Mouse (Mus musculus) layer of hippocampus, adult 9-11 months (tissue): Measurements from ENCODE around the gene Magi1.

Source experiments
- DNase-seq: peaks from one replicate; pipeline ENCODE4 v3.0.0; 2022

The Magi1 gene

DNA sequence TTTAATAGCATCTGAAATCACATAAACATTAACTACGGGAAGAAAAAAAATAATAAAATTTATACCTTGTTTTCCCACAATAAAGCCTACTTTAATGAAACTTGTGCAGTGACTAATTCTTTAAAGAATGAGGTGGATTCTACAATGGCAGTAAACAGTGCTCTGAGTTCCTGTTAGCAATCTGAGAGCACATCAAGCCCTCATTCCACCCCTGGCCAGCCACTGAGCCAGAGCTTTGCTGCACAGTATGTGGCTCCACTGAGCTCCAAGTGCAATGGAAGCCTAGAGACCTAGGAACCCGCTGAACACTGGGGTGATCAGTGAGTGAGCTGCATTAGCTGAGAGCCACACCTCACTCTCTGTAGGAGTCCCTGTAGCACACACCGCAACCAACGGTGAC, 127.7 kb downstream of the Magi1 start:
- DNase-seq, result no peak

GRCm38 (mm10) chr6:94154854-94155601, 128.7 kb downstream of the Magi1 start:
- no peak for DNase-seq

GRCm38 (mm10) chr6:94152881-94153280, 130.8 kb downstream of the Magi1 start:
- DNase-seq, result no peak

DNA sequence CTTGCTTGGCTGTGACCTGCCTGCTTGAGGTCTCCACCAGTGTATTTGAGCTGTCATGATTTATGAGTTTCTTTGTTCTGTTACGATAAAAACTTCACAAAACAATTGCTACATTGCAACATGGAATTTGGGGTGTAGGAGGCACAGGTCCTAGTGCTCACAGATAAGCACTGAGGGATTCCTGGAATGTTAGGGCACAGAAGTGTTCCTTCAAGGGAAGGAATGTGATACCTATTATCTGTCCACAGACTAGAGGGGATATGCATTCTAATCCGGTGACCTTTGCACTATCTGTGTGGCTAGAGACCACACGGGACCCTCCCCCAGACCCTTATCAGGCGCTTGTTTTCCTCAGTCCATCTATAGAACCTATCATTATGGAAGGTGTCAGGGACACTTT, 132.8 kb downstream of the Magi1 start:
- DNase-seq, result no peak

- DNase-seq, result peak; percentile 50
Observed at GRCm38 (mm10) chr6:94149800-94150199, 133.9 kb downstream of the Magi1 start.

DNA sequence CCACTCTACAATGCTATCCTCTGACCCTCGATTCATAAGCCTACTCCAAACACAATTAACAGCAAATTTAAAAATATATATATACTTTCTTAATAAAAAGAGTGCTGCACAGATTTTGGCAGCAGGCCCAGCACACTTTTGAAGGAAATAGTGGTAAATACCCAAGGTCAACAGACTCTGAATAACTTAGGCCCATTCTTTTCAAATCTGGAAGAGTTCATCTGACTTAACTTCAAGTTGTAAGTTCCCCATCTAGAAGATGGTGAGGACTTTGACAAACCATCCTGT, 137.6 kb downstream of the Magi1 start:
- no peak for DNase-seq

DNA sequence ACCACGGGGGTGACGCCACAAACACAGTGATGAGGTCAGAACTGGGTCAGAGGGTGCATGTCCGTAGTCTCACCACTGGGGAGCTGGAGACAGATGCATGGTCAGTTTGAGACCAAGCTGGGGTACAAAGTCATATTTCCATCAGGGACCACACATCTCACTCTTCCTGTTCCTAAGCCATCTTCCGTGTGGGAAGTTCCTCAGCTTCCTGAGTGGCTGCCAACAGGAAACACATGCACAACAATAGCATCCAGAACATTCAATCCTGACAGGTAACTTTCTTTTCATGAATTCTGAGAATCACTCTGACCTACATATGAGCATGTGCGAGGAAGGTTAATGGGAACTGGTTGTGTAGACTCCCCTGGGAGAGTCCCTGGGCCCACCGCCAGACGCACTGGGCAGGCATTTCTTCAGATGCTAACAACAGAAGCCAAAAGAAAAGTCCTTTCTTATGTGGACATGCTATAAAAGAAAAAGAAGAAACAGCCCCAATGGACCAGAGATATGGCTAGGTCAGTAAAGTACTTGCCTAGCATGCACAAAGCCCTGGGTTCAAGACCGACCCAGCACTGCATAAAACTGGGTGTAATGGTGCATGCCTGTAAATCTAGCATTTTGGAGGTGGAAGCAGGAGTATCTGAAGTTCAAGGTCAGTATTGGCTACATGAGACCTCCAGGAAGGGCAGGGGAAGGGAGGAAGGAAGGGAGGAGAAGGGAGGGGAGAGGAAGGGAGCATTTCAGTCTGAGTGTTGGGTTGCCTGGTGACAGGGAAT, 138.1 kb downstream of the Magi1 start:
- DNase-seq, result no peak

DNA sequence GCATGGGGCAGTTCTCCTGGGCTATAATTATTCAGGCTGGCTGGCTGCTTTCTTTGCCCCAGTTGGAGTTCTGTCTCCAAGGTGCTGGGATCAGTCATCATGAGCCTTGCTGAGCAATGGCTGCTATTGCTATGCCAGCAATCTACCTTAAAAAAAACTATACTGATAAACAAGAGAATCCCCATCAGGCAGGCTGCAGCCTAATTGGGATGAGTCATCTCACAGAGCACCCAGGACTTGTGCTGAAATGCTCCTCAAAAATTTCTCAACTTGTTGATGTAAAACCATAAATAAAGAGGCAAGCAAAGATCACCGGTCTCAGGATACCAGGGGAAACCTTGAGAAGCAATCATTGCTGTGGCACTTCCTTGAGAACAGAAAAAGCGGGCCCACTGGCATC, 141.2 kb downstream of the Magi1 start:
- no peak for DNase-seq

- DNase-seq, result no peak
Observed at GRCm38 (mm10) chr6:94141496-94141895, 142.2 kb downstream of the Magi1 start.

GRCm38 (mm10) chr6:94139952-94140414, 143.7 kb downstream of the Magi1 start:
- DNase-seq, result no peak

DNA sequence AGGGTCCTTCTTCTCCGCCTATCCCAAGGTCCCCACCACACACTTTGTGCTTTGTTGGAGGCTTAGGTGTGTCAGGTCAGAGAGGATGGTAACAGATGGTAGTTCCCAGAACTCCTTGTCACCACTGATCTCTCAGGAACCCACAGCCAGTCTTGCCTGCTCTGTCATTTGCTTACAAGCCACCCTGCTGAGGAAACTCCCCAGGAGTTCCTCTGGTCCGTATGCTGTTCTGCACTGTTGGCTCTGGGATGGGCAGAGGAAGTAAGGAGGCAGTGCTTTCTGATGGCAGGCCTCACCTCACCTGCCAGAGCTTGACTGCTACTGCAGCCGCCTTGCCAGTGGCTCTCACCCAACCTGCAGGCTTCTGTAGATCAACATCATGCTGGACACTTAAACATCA, 147.0 kb downstream of the Magi1 start:
- DNase-seq, result no peak

GRCm38 (mm10) chr6:94134159-94134558, 149.6 kb downstream of the Magi1 start:
- DNase-seq, result no peak

DNA sequence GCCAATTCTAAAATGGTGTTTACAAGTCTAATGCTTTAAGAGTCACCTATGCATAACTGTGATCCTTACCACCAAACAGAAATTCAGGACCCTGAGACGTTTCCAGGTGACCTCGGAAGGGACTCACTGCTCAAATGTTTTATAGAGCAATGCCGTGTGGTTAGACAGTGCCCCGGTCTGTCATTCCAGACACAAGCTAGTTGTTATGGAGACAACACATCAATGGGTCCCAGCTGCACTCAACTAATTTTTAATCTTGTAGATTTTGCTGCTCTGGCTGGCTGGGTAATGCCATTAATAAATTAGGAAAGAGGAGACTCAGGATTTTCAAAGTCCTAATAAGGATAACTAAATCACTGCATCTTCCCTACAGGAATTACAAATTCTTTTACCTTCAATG, 151.7 kb downstream of the Magi1 start:
- DNase-seq, result no peak

DNA sequence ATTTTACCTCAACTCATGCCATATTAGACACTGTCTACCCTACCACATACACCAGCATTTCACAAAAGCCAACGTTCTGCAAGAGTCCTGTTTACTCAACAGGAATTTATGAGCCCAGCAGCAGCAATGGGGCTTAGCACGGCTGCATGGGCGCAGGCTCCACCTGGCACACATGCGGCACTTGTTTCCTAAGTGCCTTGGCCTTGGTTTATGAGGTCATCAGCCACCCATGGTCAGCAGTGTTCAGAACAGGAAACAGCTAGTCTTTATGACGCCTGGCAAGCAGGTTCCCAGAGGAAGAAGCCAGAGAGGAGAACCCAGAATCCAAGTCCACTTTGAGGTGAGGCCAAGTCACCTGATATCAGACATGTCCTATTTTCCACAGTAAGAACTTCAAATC, 153.3 kb downstream of the Magi1 start:
- DNase-seq, result no peak

- no peak for DNase-seq
Observed at GRCm38 (mm10) chr6:94126763-94127162, 157.0 kb downstream of the Magi1 start.

DNA sequence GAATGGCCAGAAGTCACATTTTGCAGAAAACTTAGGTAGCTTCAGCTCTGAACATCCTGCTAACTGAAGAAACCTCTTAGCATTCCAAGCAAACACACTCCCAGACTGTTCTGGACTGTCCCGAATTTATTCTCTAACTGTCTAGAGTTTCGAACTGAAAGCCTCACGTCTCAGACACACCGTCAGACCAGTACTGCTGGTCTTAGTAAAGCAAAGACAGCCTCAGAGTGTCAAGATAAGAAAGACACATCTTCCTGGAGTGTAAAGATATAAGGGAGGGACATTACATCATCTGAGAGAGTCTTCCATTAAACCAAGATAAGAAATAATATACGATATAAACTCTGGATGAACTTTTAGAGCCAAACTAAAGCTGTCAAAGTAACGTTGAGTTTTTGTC, 158.6 kb downstream of the Magi1 start:
- DNase-seq, result no peak

DNA sequence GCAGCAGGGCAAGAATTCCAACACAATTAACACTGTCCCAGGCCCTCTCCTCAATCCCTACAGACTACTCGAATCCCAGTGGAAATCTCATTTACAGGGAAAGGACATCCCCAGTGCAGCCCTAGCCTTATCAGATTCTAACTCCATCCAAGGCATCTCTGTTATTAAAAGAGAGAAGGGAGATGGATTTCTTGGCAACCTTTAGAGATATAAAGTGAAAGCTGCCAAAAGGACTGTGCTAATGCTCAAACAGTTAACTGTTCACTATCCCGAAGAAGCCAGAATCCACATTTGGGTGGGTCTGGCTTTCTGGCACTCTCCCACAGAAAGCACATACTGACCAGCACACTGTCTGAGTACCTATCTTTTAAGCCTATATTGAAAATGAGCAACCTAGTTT, 159.4 kb downstream of the Magi1 start:
- no peak for DNase-seq

GRCm38 (mm10) chr6:94122566-94123150, 161.1 kb downstream of the Magi1 start:
- no peak for DNase-seq

DNA sequence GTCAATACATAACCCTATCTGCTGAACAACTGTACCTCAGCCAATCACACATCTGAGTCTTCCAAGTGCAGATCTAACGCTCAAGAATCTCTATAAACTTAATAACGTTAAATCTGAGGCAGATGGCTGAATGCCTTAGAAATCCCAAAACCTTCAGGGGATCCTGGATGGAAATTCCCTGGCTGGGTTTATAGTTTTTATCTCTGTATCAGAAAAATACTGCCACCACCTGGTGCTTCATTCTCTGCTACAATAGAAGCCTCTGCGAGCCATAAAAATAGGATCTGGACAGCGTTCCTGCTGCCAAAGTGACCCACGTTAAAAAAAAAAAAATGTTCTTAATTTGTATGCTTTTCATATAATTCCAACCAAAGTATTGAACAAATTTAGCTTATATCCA, 162.2 kb downstream of the Magi1 start:
- no peak for DNase-seq

- DNase-seq, result no peak
Observed at GRCm38 (mm10) chr6:94116434-94117432, 167.0 kb downstream of the Magi1 start.

DNA sequence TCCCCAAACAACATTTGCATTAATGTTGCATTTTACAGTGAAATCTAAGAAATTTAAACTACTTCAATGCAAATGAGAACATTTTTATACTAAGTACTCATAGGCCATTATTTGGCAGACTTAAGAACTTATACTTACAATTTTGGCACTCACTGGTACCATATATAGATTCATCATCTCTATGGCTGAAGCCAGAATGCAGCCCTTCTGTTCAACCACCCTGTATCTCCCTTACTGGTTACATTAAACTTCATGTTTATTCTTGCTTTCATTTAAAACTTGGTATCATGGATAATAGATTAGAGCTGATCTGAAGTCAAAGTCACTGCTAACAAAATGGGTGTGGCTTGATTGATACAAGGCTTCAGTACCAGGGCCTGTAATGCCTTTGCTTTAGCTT, 171.9 kb downstream of the Magi1 start:
- no peak for DNase-seq

DNA sequence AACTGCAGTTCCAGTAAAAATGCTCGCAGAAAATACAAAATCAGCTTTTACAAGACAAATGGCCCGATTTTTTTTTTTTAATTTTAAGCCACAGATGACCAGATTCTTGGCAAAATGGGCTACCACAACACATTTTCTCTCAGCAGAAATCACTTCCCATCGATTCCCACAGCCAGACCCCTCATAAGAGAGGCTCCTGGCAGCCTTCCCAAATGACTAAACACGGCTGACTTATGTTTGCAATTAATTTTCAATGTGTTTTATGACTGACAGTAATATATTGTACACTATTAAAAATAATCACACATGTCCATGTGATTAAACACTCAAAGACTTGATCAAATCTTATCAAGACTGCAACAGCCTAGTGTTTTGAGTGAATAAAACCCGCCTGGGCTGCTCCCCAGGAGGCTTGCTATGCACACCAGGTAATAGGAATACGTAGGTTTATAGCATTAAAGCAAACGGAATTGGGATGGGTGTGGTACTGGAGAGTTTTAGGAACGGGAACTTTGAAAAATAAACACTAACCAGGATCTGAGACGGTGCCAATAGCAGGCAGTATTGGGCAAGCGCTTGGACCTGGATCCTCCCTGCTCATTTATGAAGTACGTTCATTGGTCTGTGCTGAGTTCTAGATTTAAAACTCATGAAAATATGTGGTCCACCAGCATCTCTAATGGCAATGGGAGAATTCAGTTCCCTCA, 176.2 kb downstream of the Magi1 start:
- DNase-seq, result no peak
